In genomic region chr7:122066945-122067516, GRCm38 (mm10) we compare ENCODE assay signal across 8 mouse cellular contexts. TPM values are rescaled to one million over a fixed set of nuclear protein-coding genes. Genes with fewer than 3 reads are reported as not detected.
DNase-seq lines count a peak whose midpoint lies in the region; ATAC-seq and TF ChIP-seq lines count a peak whose summit lies in the region.

Gene Ubfd1, plus strand, starts transcription at chr7:122067175.
Gene Ears2, minus strand, starts transcription at chr7:122067263.

- peak within 1 kb of the TSS; percentile 99 for H3K9ac ChIP-seq in embryonic facial prominence, embryonic 13.5 days
- H3K9ac ChIP-seq in heart, adult 2 months (ENCODE audit: low read depth, low read length) = peak within 1 kb of the TSS; percentile 97
- H3K9ac ChIP-seq in limb, embryonic 13.5 days = peak within 1 kb of the TSS; percentile 99
- H3K9ac ChIP-seq in midbrain, embryonic 16.5 days (ENCODE audit: low read depth, low read length) = peak within 1 kb of the TSS; percentile 93

- WGBS in embryonic facial prominence, embryonic 13.5 days = under 1% methylated on average over 60 of the region's 60 CpGs
- WGBS in heart, adult 2 months = 1% methylated on average over 58 of the region's 60 CpGs
- WGBS in limb, embryonic 13.5 days = under 1% methylated on average over 59 of the region's 60 CpGs
- under 1% methylated on average over 44 of the region's 60 CpGs for WGBS in midbrain, embryonic 16.5 days

- peak within 1 kb of the TSS; percentile 100 for H3K4me3 ChIP-seq in embryonic facial prominence, embryonic 13.5 days
- H3K4me3 ChIP-seq in heart, adult 2 months = peak within 1 kb of the TSS; percentile 73
- peak within 1 kb of the TSS; percentile 100 for H3K4me3 ChIP-seq in limb, embryonic 13.5 days
- H3K4me3 ChIP-seq in midbrain, embryonic 16.5 days (ENCODE audit: low read depth, low read length) = peak within 1 kb of the TSS; percentile 97

- peaks cover 6% of the 10 kb centered on the region for H3K79me2 ChIP-seq in heart, adult 2 months (replicated peaks; ENCODE audit: control insufficient read depth, insufficient read depth, low read length)

- peaks cover 37% of the 10 kb centered on the region for H3K36me3 ChIP-seq in embryonic facial prominence, embryonic 13.5 days
- H3K36me3 ChIP-seq in heart, adult 2 months (ENCODE audit: control insufficient read depth, insufficient read depth, low read length) = peaks cover 32% of the 10 kb centered on the region
- peaks cover 40% of the 10 kb centered on the region for H3K36me3 ChIP-seq in limb, embryonic 13.5 days
- peaks cover 6% of the 10 kb centered on the region; the same call in 1 of the 2 replicates for H3K36me3 ChIP-seq in midbrain, embryonic 16.5 days (ENCODE audit: control insufficient read depth, insufficient read depth, low read length)

- H3K27ac ChIP-seq in embryonic facial prominence, embryonic 13.5 days = peak within 1 kb of the TSS; percentile 93
- H3K27ac ChIP-seq in heart, adult 2 months = peak within 1 kb of the TSS; percentile 98
- H3K27ac ChIP-seq in limb, embryonic 13.5 days = peak within 1 kb of the TSS; percentile 92
- H3K27ac ChIP-seq in midbrain, embryonic 16.5 days (ENCODE audit: low read length) = peak within 1 kb of the TSS; percentile 97

- H3K4me1 ChIP-seq in embryonic facial prominence, embryonic 13.5 days = peaks cover 31% of the 10 kb centered on the region
- H3K4me1 ChIP-seq in heart, adult 2 months (ENCODE audit: control insufficient read depth, insufficient read depth, low read length) = peaks cover 8% of the 10 kb centered on the region
- H3K4me1 ChIP-seq in limb, embryonic 13.5 days = peaks cover 30% of the 10 kb centered on the region
- peaks cover 26% of the 10 kb centered on the region for H3K4me1 ChIP-seq in midbrain, embryonic 16.5 days (ENCODE audit: control insufficient read depth, insufficient read depth, low read length)

- peak within 1 kb of the TSS; percentile 80 for H3K4me2 ChIP-seq in embryonic facial prominence, embryonic 13.5 days
- peak within 1 kb of the TSS; percentile 76 for H3K4me2 ChIP-seq in limb, embryonic 13.5 days (replicated peaks)
- peak within 1 kb of the TSS; percentile 88 for H3K4me2 ChIP-seq in midbrain, embryonic 16.5 days (ENCODE audit: low read length)

- TF ChIP-seq POLR2A in heart, adult 2 months (IDR thresholded peaks at IDR 0.05; ENCODE audit: insufficient read depth, low read depth, low read length) = peak; percentile 56; the same call in 1 of the 2 replicates

- no peaks in the 10 kb centered on the region for H3K27me3 ChIP-seq in embryonic facial prominence, embryonic 13.5 days
- no peaks in the 10 kb centered on the region for H3K27me3 ChIP-seq in heart, adult 2 months (ENCODE audit: control insufficient read depth, insufficient read depth, low read length)
- H3K27me3 ChIP-seq in limb, embryonic 13.5 days = no peaks in the 10 kb centered on the region
- H3K27me3 ChIP-seq in midbrain, embryonic 16.5 days (ENCODE audit: control insufficient read depth, insufficient read depth, low read depth, low read length) = no peaks in the 10 kb centered on the region

- peak; percentile 99 for ATAC-seq in embryonic facial prominence, embryonic 13.5 days (ENCODE audit: insufficient number of reproducible peaks, insufficient read depth, low FRiP score, low TSS enrichment, low read depth)
- ATAC-seq in limb, embryonic 13.5 days (ENCODE audit: low FRiP score, low read depth) = peak; percentile 98
- ATAC-seq in midbrain, embryonic 16.5 days = peak; percentile 99

- DNase-seq in 3134 (ENCODE audit: extremely low read depth, insufficient read length, low spot score) = peak; percentile 99
- DNase-seq in adrenal gland, postnatal 36 days = peak; percentile 96 to 97
- DNase-seq in heart, adult 2 months = peak; percentile 96 to 97
- peak; percentile 95 to 97 for DNase-seq in kidney, adult 8-10 months
- peak; percentile 83 to 94 for DNase-seq in spleen, postnatal 10 days (ENCODE audit: low spot score in 2 of 2)

- TF ChIP-seq CTCF in heart, adult 2 months (IDR thresholded peaks at IDR 0.05) = peak; percentile 37

- TF ChIP-seq EP300 in heart, adult 2 months (IDR thresholded peaks at IDR 0.05; ENCODE audit: insufficient read depth, low read depth, low read length) = 0 out of 2 replicates have a peak, but pooled peaks have one; percentile 12

- H3K9me3 ChIP-seq in embryonic facial prominence, embryonic 13.5 days = no peaks in the 10 kb centered on the region
- H3K9me3 ChIP-seq in limb, embryonic 13.5 days = no peaks in the 10 kb centered on the region
- no peaks in the 10 kb centered on the region for H3K9me3 ChIP-seq in midbrain, embryonic 16.5 days (replicated peaks; ENCODE audit: control insufficient read depth, low read length, poor library complexity, severe bottlenecking)

- intact Hi-C loops in heart, adult 2 months (cut with DNase I) = loop anchor here (2.0 to 5.0 kb wide), 3 partner anchors 22 to 85 kb away; partner anchors contain the start of genes Cog7, Dctn5 and Palb2

RNA-seq across cellular contexts. Expression of gene Ubfd1, which starts in this region (rescaled TPM):
- total RNA-seq in adrenal gland, postnatal 36 days (2021) = 10 to 100 TPM; 49.5 to 63.8 TPM
- polyA plus RNA-seq in embryonic facial prominence, embryonic 13.5 days (2015; fragmentation: Nextera tagmentation; extraction: Ambion mirVana) = 73.4 and 76.9 TPM in 2 replicates
- 10 to 100 TPM; 30.4 to 37.2 TPM for total RNA-seq in heart, adult 2 months (2021)
- 17.8 and 27.6 TPM in 2 replicates for polyA plus RNA-seq in heart, adult 2 months (2012; rRNA removed)
- 71.3 and 76.5 TPM in 2 replicates for polyA plus RNA-seq in limb, embryonic 13.5 days (2015; fragmentation: Nextera tagmentation; extraction: Ambion mirVana)
- polyA plus RNA-seq in midbrain, embryonic 16.5 days (2015; fragmentation: Nextera tagmentation; extraction: Ambion mirVana) = 75.7 and 81.6 TPM in 2 replicates

RNA-seq across cellular contexts. Expression of gene Ears2, which starts in this region (rescaled TPM):
- 10 to 100 TPM; 19.0 to 25.5 TPM for total RNA-seq in adrenal gland, postnatal 36 days (2021)
- polyA plus RNA-seq in embryonic facial prominence, embryonic 13.5 days (2015; fragmentation: Nextera tagmentation; extraction: Ambion mirVana) = 14.4 and 14.7 TPM in 2 replicates
- 10 to 100 TPM; 11.8 to 12.9 TPM for total RNA-seq in heart, adult 2 months (2021)
- 10.6 and 11.8 TPM in 2 replicates for polyA plus RNA-seq in heart, adult 2 months (2012; rRNA removed)
- polyA plus RNA-seq in limb, embryonic 13.5 days (2015; fragmentation: Nextera tagmentation; extraction: Ambion mirVana) = 15.4 and 16.2 TPM in 2 replicates
- 8.9 and 9.4 TPM in 2 replicates for polyA plus RNA-seq in midbrain, embryonic 16.5 days (2015; fragmentation: Nextera tagmentation; extraction: Ambion mirVana)

Comparison
In these comparisons a context has a peak if more than half of its experiments do, and no peak if none do; other contexts are left out.
1. Peak in every context shown above with its lines: DNase-seq, ATAC-seq, H3K4me3 ChIP-seq and H3K27ac ChIP-seq.